8 mouse cellular contexts compared by ENCODE assay signal in the genomic region with DNA sequence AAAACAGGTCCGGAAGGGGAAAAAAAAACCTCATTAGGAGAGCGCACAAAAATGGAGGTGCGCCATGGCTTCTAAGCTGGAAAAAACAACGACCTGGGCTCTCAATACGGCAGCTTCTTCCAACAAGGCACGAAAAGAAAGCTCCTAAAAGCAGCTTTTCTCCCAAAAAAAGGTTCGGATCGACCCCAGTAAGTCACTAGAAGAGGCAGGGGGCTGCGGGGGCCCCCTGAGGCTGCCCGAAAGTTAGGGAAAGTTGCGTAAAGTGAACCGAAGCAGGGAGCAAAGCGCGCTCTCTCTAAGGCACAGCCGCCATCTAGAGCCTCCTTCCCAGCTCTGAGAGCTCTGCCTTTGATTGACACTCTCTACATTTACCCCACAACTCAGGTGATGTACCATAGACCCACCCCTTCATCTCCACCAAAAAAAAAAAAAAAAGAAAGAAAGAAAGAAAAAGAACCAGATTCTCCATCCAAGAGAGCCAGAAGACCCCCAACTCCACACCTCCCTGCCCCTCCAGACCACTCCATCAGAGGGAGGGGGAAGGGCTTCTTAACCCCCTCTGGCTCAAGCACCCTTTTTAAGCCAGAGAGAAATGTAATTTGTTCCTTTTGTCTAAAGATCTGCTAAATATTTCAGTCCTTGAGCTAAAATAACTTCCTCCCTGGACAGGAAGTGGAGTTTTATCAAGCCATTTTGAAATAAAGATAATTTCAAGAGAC. TPM values are rescaled to one million over a fixed set of nuclear protein-coding genes. Genes with fewer than 3 reads are reported as not detected.
DNase-seq lines count a peak whose midpoint lies in the region; ATAC-seq lines count a peak whose summit lies in the region.

A gene (minus strand): TSS at position 419 of the 719 bp plus-strand sequence.

- H3K4me1 ChIP-seq in forebrain, embryonic 15.5 days = peaks cover 27% of the 10 kb centered on the region
- peaks cover 6% of the 10 kb centered on the region; the same call in 1 of the 2 replicates for H3K4me1 ChIP-seq in lung, embryonic 16.5 days (replicated peaks; ENCODE audit: control insufficient read depth, insufficient read depth, low read length)

- intact Hi-C loops in heart, postnatal 14 days (cut with DNase I) = loop anchor here (1.0 kb wide), 1 partner anchor 76 kb away; no protein-coding TSS in a partner anchor

- ATAC-seq in forebrain, embryonic 15.5 days (replicated peaks) = 0 out of 2 replicates have a peak, but pooled peaks have one; percentile 30
- peak; percentile 57; the same call in 1 of the 2 replicates for ATAC-seq in lung, embryonic 16.5 days (ENCODE audit: low read depth)

- WGBS in forebrain, embryonic 15.5 days = 0% methylated on average over 15 of the region's 15 CpGs
- under 1% methylated on average over 15 of the region's 15 CpGs for whole genome bisulfite sequencing in large intestine, adult 2 months
- WGBS in lung, embryonic 16.5 days = under 1% methylated on average over 15 of the region's 15 CpGs

- 0 out of 2 replicates have a peak, but pooled peaks cover 3% of the 10 kb centered on the region for H3K9me3 ChIP-seq in forebrain, embryonic 15.5 days
- no peaks in the 10 kb centered on the region for H3K9me3 ChIP-seq in lung, embryonic 16.5 days (ENCODE audit: control insufficient read depth, low read length)

- no peaks in the 10 kb centered on the region for H3K27me3 ChIP-seq in forebrain, embryonic 15.5 days
- no peaks in the 10 kb centered on the region for H3K27me3 ChIP-seq in lung, embryonic 16.5 days (ENCODE audit: control insufficient read depth, insufficient read depth, low read depth, low read length)

- DNase-seq in NIH3T3 (ENCODE audit: low read depth) = peak; percentile 84
- peak; percentile 83 for DNase-seq in c-Kit-positive CD71-positive TER-119-positive erythroid progenitor cells, embryonic 14.5 days (ENCODE audit: low spot score)
- peak; percentile 69 for DNase-seq in heart, postnatal 14 days
- DNase-seq in large intestine, adult 2 months (ENCODE audit: low read depth, low spot score) = no peak
- DNase-seq in ovary, postnatal 14 days (ENCODE audit: low spot score) = peak; percentile 63
- DNase-seq in thymus, postnatal 4 days = peak; percentile 83

- H3K27ac ChIP-seq in forebrain, embryonic 15.5 days (replicated peaks) = peak within 1 kb of the TSS; percentile 96
- H3K27ac ChIP-seq in lung, embryonic 16.5 days (ENCODE audit: low read length) = peak within 1 kb of the TSS; percentile 100

- peaks cover 6% of the 10 kb centered on the region; the same call in 1 of the 2 replicates for H3K36me3 ChIP-seq in forebrain, embryonic 15.5 days
- peaks cover 8% of the 10 kb centered on the region for H3K36me3 ChIP-seq in lung, embryonic 16.5 days (ENCODE audit: control insufficient read depth, insufficient read depth, low read length)

- H3K4me2 ChIP-seq in forebrain, embryonic 15.5 days (replicated peaks) = peak within 1 kb of the TSS; percentile 49
- peak within 1 kb of the TSS; percentile 51 for H3K4me2 ChIP-seq in lung, embryonic 16.5 days (ENCODE audit: low read depth, low read length)

- peak within 1 kb of the TSS; percentile 57 for H3K4me3 ChIP-seq in forebrain, embryonic 15.5 days
- peak within 1 kb of the TSS; percentile 81 for H3K4me3 ChIP-seq in lung, embryonic 16.5 days (ENCODE audit: low read length)

- H3K9ac ChIP-seq in forebrain, embryonic 15.5 days (replicated peaks) = peak within 1 kb of the TSS; percentile 76
- H3K9ac ChIP-seq in lung, embryonic 16.5 days (ENCODE audit: low read length) = peak within 1 kb of the TSS; percentile 95

RNA-seq across cellular contexts. Expression of the gene that starts here (rescaled TPM):
- polyA plus RNA-seq in forebrain, embryonic 15.5 days (2015; fragmentation: Nextera tagmentation; extraction: Ambion mirVana) = 58.0 and 67.1 TPM in 2 replicates
- 10 to 100 TPM; 46.4 to 56.0 TPM for total RNA-seq in heart, postnatal 14 days (2021)
- 14.6 and 26.8 TPM in 2 replicates for polyA plus RNA-seq in large intestine, adult 2 months (2012; rRNA removed)
- polyA plus RNA-seq in lung, embryonic 16.5 days (2015; fragmentation: Nextera tagmentation; extraction: Ambion mirVana) = 53.7 and 58.9 TPM in 2 replicates
